In the genomic region with DNA sequence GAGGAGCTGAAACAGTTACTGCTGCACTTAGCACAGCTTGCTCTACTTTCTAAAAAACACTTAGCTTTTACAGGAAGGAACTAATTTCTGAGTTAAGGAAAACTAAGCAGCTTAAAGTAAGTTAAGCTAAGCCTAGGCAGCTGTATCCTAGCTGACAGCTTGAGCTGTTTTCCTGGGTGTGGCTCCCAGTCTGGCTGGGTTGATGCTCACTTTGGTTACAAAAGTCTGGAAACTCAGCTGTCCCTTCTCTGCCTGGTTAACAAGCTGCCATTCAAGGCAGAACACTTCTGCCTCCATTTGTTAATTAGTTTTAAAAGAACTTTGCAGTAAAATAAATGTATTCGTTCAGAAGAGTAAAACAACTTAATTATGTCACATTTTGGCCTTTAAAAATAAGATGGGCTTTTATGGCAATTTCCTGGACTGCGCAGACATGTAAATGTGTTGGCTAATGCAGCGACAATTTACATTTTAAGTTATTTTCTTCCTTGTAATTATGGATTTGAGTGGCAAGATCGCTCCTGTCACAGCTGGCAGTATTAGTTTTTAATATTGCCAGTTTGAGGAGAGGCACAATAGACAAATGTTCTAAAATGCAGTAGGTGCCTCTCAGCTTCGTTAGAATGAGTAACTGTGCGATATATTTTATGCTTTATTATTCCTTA, we compare ENCODE assay signal across 25 mouse cellular contexts.
A peak's percentile ranks its signal among the peaks of the same experiment; 100 is the strongest.
DNase-seq lines count a peak whose midpoint lies in the region; ATAC-seq lines count a peak whose summit lies in the region.
"Had no signal": no experiment of that assay in that cellular context is flagged by ENCODE, and none has a peak within 500 bp of the region (broad histone marks: within the 10 kb centered on the region; RNA-seq: fewer than 3 reads in every experiment).

No protein-coding gene starts in this region.

- H3K9ac ChIP-seq in embryonic facial prominence, embryonic 14.5 days (ENCODE audit: low read depth, low read length), result no peak overlapping the region
- H3K9ac ChIP-seq: heart, embryonic 12.5 days; hindbrain, embryonic 13.5 days; liver, embryonic 13.5 days; lung, embryonic 15.5 days had no signal

- H3K4me1 ChIP-seq in embryonic facial prominence, embryonic 14.5 days (ENCODE audit: control insufficient read depth, insufficient read depth, low read length), result no peaks in the 10 kb centered on the region
- 0 out of 2 replicates have a peak, but pooled peaks cover 2% of the 10 kb centered on the region for H3K4me1 ChIP-seq in embryonic facial prominence, embryonic 10.5 days
- H3K4me1 ChIP-seq: heart, embryonic 12.5 days; hindbrain, embryonic 13.5 days; liver, embryonic 13.5 days; lung, embryonic 15.5 days; midbrain, embryonic 10.5 days had no signal

- H3K9me3 ChIP-seq in embryonic facial prominence, embryonic 14.5 days (ENCODE audit: control insufficient read depth, low read length), result no peaks in the 10 kb centered on the region
- H3K9me3 ChIP-seq in embryonic facial prominence, embryonic 10.5 days, result no peaks in the 10 kb centered on the region
- H3K9me3 ChIP-seq: G1E; heart, embryonic 12.5 days; hindbrain, embryonic 13.5 days; liver, embryonic 13.5 days; lung, embryonic 15.5 days; midbrain, embryonic 10.5 days had no signal

- H3K27me3 ChIP-seq in embryonic facial prominence, embryonic 14.5 days (replicated peaks; ENCODE audit: control insufficient read depth, insufficient read depth, low read length), result no peaks in the 10 kb centered on the region
- no peaks in the 10 kb centered on the region for H3K27me3 ChIP-seq in embryonic facial prominence, embryonic 10.5 days (replicated peaks; ENCODE audit: low read depth, poor library complexity, severe bottlenecking)
- H3K27me3 ChIP-seq: heart, embryonic 12.5 days; hindbrain, embryonic 13.5 days; liver, embryonic 13.5 days; lung, embryonic 15.5 days had no signal

- peak; percentile 4 for DNase-seq in embryonic facial prominence, embryonic 14.5 days (ENCODE audit: low spot score)
- DNase-seq in embryonic facial prominence, embryonic 10.5 days (ENCODE audit: low spot score), result no peak
- peak; percentile 5 for DNase-seq in Muller cell, postnatal 12 days (ENCODE audit: inconsistent ontology term)
- peak; percentile 18 for DNase-seq in layer of hippocampus, adult 11-12 months (ENCODE audit: low spot score)
- DNase-seq in layer of hippocampus, postnatal 14 days (ENCODE audit: low spot score in 2 of 2), result peak; percentile 31 to 70
- no peak for DNase-seq in ovary, postnatal 36 days (ENCODE audit: low spot score)
- DNase-seq in liver, result no peak
- DNase-seq in spleen, postnatal 10 days (ENCODE audit: low spot score in 2 of 2), result no peak
- DNase-seq: adrenal gland, postnatal 25 days; cerebellum, adult 2 months; cerebellum, postnatal 36 days; heart, postnatal 14 days; kidney, adult 8-10 months; kidney, postnatal 25 days; liver, embryonic 13.5 days; spleen, adult 18-20 months; thymus, postnatal 4 days had no signal

- no peak for ATAC-seq in embryonic facial prominence, embryonic 14.5 days (ENCODE audit: low read depth)
- ATAC-seq: inflammation-experienced regulatory T-cells, adult 6 months had no signal

- H3K4me3 ChIP-seq in embryonic facial prominence, embryonic 14.5 days (ENCODE audit: low read depth, low read length), result no peak overlapping the region
- H3K4me3 ChIP-seq in embryonic facial prominence, embryonic 10.5 days, result no peak overlapping the region
- H3K4me3 ChIP-seq: erythroblast, embryonic 14.5 days; heart, embryonic 12.5 days; hindbrain, embryonic 13.5 days; liver, embryonic 13.5 days; lung, embryonic 15.5 days; midbrain, embryonic 10.5 days had no signal

- no peak overlapping the region for H3K4me2 ChIP-seq in embryonic facial prominence, embryonic 14.5 days (ENCODE audit: low read depth, low read length)
- H3K4me2 ChIP-seq: heart, embryonic 12.5 days; hindbrain, embryonic 13.5 days; liver, embryonic 13.5 days; lung, embryonic 15.5 days had no signal

- no peaks in the 10 kb centered on the region for H3K36me3 ChIP-seq in embryonic facial prominence, embryonic 14.5 days (ENCODE audit: control insufficient read depth, insufficient read depth, low read length)
- no peaks in the 10 kb centered on the region for H3K36me3 ChIP-seq in embryonic facial prominence, embryonic 10.5 days (replicated peaks)
- H3K36me3 ChIP-seq: G1E; heart, embryonic 12.5 days; hindbrain, embryonic 13.5 days; liver, embryonic 13.5 days; lung, embryonic 15.5 days; midbrain, embryonic 10.5 days had no signal

- WGBS in embryonic facial prominence, embryonic 14.5 days, result 86% methylated on average over 6 of the region's 6 CpGs
- WGBS in embryonic facial prominence, embryonic 10.5 days, result 88% methylated on average over 6 of the region's 6 CpGs

- H3K27ac ChIP-seq in embryonic facial prominence, embryonic 14.5 days (replicated peaks; ENCODE audit: low read depth, low read length), result no peak overlapping the region
- H3K27ac ChIP-seq in embryonic facial prominence, embryonic 10.5 days (replicated peaks), result no peak overlapping the region
- H3K27ac ChIP-seq: hindbrain, embryonic 13.5 days; liver, embryonic 13.5 days; lung, embryonic 15.5 days; macrophage; midbrain, embryonic 10.5 days had no signal

Comparison
In these comparisons a context has a peak if more than half of its experiments do, and no peak if none do; other contexts are left out.
1. DNase-seq: peak in embryonic facial prominence, embryonic 14.5 days (single experiment), Muller cell, postnatal 12 days (single experiment), layer of hippocampus, adult 11-12 months (single experiment) and layer of hippocampus, postnatal 14 days (2 of 2); none in embryonic facial prominence, embryonic 10.5 days (single experiment), ovary, postnatal 36 days (single experiment), liver (single experiment) and spleen, postnatal 10 days (0 of 2).